Mouse (Mus musculus): Measurements from ENCODE around the gene Lin52. TPM values are rescaled to one million over a fixed set of nuclear protein-coding genes. Genes with fewer than 3 reads are reported as not detected.

Lin52 gene
- polyA plus RNA-seq, 1 experiment from 2014 or later, result 23.2 TPM

- no peaks in the 10 kb centered on the region for H3K27me3 ChIP-seq
- no peak overlapping the region for H3K9ac ChIP-seq
- H3K4me3 ChIP-seq (replicated peaks), result no peak overlapping the region
- no peaks in the 10 kb centered on the region for H3K9me3 ChIP-seq (replicated peaks)
- no peak overlapping the region for H3K4me2 ChIP-seq
- peaks cover 15% of the 10 kb centered on the region; the same call in 1 of the 2 replicates for H3K36me3 ChIP-seq
- H3K27ac ChIP-seq, result no peak overlapping the region
- 38% methylated on average over 2 of the region's 2 CpGs for WGBS
- H3K4me1 ChIP-seq, result peaks cover 4% of the 10 kb centered on the region; the same call in 1 of the 2 replicates
- ATAC-seq (replicated peaks; ENCODE audit: low FRiP score), result no peak
Measured at GRCm38 (mm10) chr12:84481251-84481650, 30.0 kb downstream of the Lin52 start.

GRCm38 (mm10) chr12:84482778-84483585 is 31.8 kb downstream of the Lin52 start:
- no peak overlapping the region for H3K27ac ChIP-seq
- ATAC-seq (replicated peaks; ENCODE audit: low FRiP score), result peak; percentile 52; the same call in 1 of the 2 replicates
- H3K4me1 ChIP-seq, result peaks cover 12% of the 10 kb centered on the region
- peaks cover 16% of the 10 kb centered on the region; the same call in 1 of the 2 replicates for H3K36me3 ChIP-seq
- H3K4me3 ChIP-seq (replicated peaks), result no peak overlapping the region
- no peak overlapping the region for H3K4me2 ChIP-seq
- 40% methylated on average over 14 of the region's 14 CpGs for WGBS
- H3K9ac ChIP-seq, result no peak overlapping the region
- H3K27me3 ChIP-seq, result no peaks in the 10 kb centered on the region
- H3K9me3 ChIP-seq (replicated peaks), result no peaks in the 10 kb centered on the region

- WGBS, result 15% methylated on average over 8 of the region's 8 CpGs
- Histone ChIP-seq H3K4me1 (peaks cover 12% of the 10 kb centered on the region), H3K9me3 (replicated peaks) (no peaks in the 10 kb centered on the region), H3K4me3 (replicated peaks) (no peak overlapping the region), H3K27me3 (no peaks in the 10 kb centered on the region), H3K36me3 (peaks cover 4% of the 10 kb centered on the region; the same call in 1 of the 2 replicates), H3K27ac (no peak overlapping the region), H3K4me2 (no peak overlapping the region), H3K9ac (no peak overlapping the region)
- ATAC-seq (replicated peaks; ENCODE audit: low FRiP score), result 0 out of 2 replicates have a peak, but pooled peaks have one; percentile 15
Measured at GRCm38 (mm10) chr12:84487324-84488056, 36.3 kb downstream of the Lin52 start.

- Histone ChIP-seq H3K36me3 (no peaks in the 10 kb centered on the region; the same call in 1 of the 2 replicates), H3K4me2 (no peak overlapping the region), H3K9ac (no peak overlapping the region), H3K4me1 (no peaks in the 10 kb centered on the region), H3K4me3 (replicated peaks) (no peak overlapping the region), H3K27me3 (no peaks in the 10 kb centered on the region), H3K27ac (no peak overlapping the region), H3K9me3 (replicated peaks) (no peaks in the 10 kb centered on the region)
- no peak for ATAC-seq (replicated peaks; ENCODE audit: low FRiP score)
- 98% methylated on average over 1 of the region's 1 CpGs for WGBS
Measured at GRCm38 (mm10) chr12:84496795-84497194, 45.6 kb downstream of the Lin52 start.

- no peak overlapping the region for H3K9ac ChIP-seq
- WGBS, result 82% methylated on average over 8 of the region's 8 CpGs
Measured at GRCm38 (mm10) chr12:84500528-84501263, 49.5 kb downstream of the Lin52 start.

GRCm38 (mm10) chr12:84501278-84501677 is 50.1 kb downstream of the Lin52 start:
- H3K4me3 ChIP-seq (replicated peaks), result no peak overlapping the region
- H3K4me1 ChIP-seq, result no peaks in the 10 kb centered on the region
- H3K27ac ChIP-seq, result no peak overlapping the region
- H3K9ac ChIP-seq, result no peak overlapping the region
- no peaks in the 10 kb centered on the region; the same call in 1 of the 2 replicates for H3K36me3 ChIP-seq
- no peaks in the 10 kb centered on the region for H3K27me3 ChIP-seq
- no peaks in the 10 kb centered on the region for H3K9me3 ChIP-seq (replicated peaks)
- 80% methylated on average over 4 of the region's 4 CpGs for WGBS
- no peak overlapping the region for H3K4me2 ChIP-seq
- no peak for ATAC-seq (replicated peaks; ENCODE audit: low FRiP score)

More at GRCm38 (mm10) chr12:84500528-84501263, 49.5 kb downstream of the Lin52 start:
- no peak overlapping the region for H3K4me3 ChIP-seq (replicated peaks)
- H3K4me1 ChIP-seq, result no peaks in the 10 kb centered on the region
- no peaks in the 10 kb centered on the region for H3K9me3 ChIP-seq (replicated peaks)
- ATAC-seq (replicated peaks; ENCODE audit: low FRiP score), result no peak
- no peak overlapping the region for H3K4me2 ChIP-seq
- H3K36me3 ChIP-seq, result no peaks in the 10 kb centered on the region; the same call in 1 of the 2 replicates
- H3K27ac ChIP-seq, result no peak overlapping the region
- H3K27me3 ChIP-seq, result no peaks in the 10 kb centered on the region

GRCm38 (mm10) chr12:84506856-84507255 is 55.6 kb downstream of the Lin52 start:
- Histone ChIP-seq H3K27ac (no peak overlapping the region), H3K9ac (no peak overlapping the region), H3K4me1 (no peaks in the 10 kb centered on the region), H3K4me2 (no peak overlapping the region), H3K4me3 (replicated peaks) (no peak overlapping the region), H3K27me3 (no peaks in the 10 kb centered on the region), H3K36me3 (no peaks in the 10 kb centered on the region), H3K9me3 (replicated peaks) (no peaks in the 10 kb centered on the region)
- ATAC-seq (replicated peaks; ENCODE audit: low FRiP score), result no peak
- 95% methylated on average over 4 of the region's 4 CpGs for WGBS

GRCm38 (mm10) chr12:84512016-84512415 is 60.8 kb downstream of the Lin52 start:
- Histone ChIP-seq H3K4me1 (no peaks in the 10 kb centered on the region), H3K36me3 (0 out of 2 replicates have a peak, but pooled peaks cover 3% of the 10 kb centered on the region), H3K27ac (no peak overlapping the region), H3K4me2 (no peak overlapping the region), H3K27me3 (no peaks in the 10 kb centered on the region), H3K9ac (no peak overlapping the region), H3K9me3 (replicated peaks) (no peaks in the 10 kb centered on the region), H3K4me3 (replicated peaks) (no peak overlapping the region)
- no peak for ATAC-seq (replicated peaks; ENCODE audit: low FRiP score)
- WGBS, result 77% methylated on average over 3 of the region's 3 CpGs

- Histone ChIP-seq H3K27ac (no peak overlapping the region), H3K9ac (no peak overlapping the region), H3K27me3 (no peaks in the 10 kb centered on the region), H3K36me3 (0 out of 2 replicates have a peak, but pooled peaks cover 3% of the 10 kb centered on the region), H3K4me1 (no peaks in the 10 kb centered on the region), H3K9me3 (replicated peaks) (no peaks in the 10 kb centered on the region), H3K4me2 (no peak overlapping the region), H3K4me3 (replicated peaks) (no peak overlapping the region)
- ATAC-seq (replicated peaks; ENCODE audit: low FRiP score), result no peak
- WGBS, result 77% methylated on average over 4 of the region's 4 CpGs
Measured at GRCm38 (mm10) chr12:84515486-84515885, 64.3 kb downstream of the Lin52 start.

GRCm38 (mm10) chr12:84516642-84517041 is 65.4 kb downstream of the Lin52 start:
- Histone ChIP-seq H3K27me3 (no peaks in the 10 kb centered on the region), H3K36me3 (0 out of 2 replicates have a peak, but pooled peaks cover 3% of the 10 kb centered on the region), H3K4me2 (no peak overlapping the region), H3K9me3 (replicated peaks) (no peaks in the 10 kb centered on the region), H3K27ac (no peak overlapping the region), H3K9ac (no peak overlapping the region), H3K4me3 (replicated peaks) (no peak overlapping the region), H3K4me1 (no peaks in the 10 kb centered on the region)
- no peak for ATAC-seq (replicated peaks; ENCODE audit: low FRiP score)
- 93% methylated on average over 1 of the region's 1 CpGs for WGBS

- H3K27ac ChIP-seq, result no peak overlapping the region
- H3K36me3 ChIP-seq, result 0 out of 2 replicates have a peak, but pooled peaks cover 3% of the 10 kb centered on the region
- H3K4me2 ChIP-seq, result no peak overlapping the region
- no peak overlapping the region for H3K4me3 ChIP-seq (replicated peaks)
- H3K9ac ChIP-seq, result no peak overlapping the region
- ATAC-seq (replicated peaks; ENCODE audit: low FRiP score), result no peak
- WGBS, result 89% methylated on average over 2 of the region's 2 CpGs
- H3K27me3 ChIP-seq, result no peaks in the 10 kb centered on the region
- no peaks in the 10 kb centered on the region for H3K9me3 ChIP-seq (replicated peaks)
- no peaks in the 10 kb centered on the region for H3K4me1 ChIP-seq
Measured at GRCm38 (mm10) chr12:84518018-84518417, 66.8 kb downstream of the Lin52 start.

Data from kidney, embryonic 15.5 days (tissue).